Mouse (Mus musculus): Measurements from ENCODE around the gene Map2k3.

GRCm38 (mm10) chr11:60975097-60975496, 43.3 kb downstream of the Map2k3 start:
- TF ChIP-seq GATA1 (IDR thresholded peaks at IDR 0.05; ENCODE audit: low read length) (no peak), TAL1 (IDR thresholded peaks at IDR 0.05; ENCODE audit: low read length) (no peak)

Measured in erythroblast, embryonic 14.5 days (primary cell).